Mouse (Mus musculus): ENCODE measurements around the gene Hist1h3a. TPM values are rescaled to one million over a fixed set of nuclear protein-coding genes. Genes with fewer than 3 reads are reported as not detected.
"Not testable (repeated sequence)": the region's sequence is repeated elsewhere in the genome, so short reads cannot be mapped to it uniquely, and the experiment has no call there.

Gene Hist1h3a
- polyA plus RNA-seq, 2 experiments, result 5.8 to 36.1 TPM

DNA sequence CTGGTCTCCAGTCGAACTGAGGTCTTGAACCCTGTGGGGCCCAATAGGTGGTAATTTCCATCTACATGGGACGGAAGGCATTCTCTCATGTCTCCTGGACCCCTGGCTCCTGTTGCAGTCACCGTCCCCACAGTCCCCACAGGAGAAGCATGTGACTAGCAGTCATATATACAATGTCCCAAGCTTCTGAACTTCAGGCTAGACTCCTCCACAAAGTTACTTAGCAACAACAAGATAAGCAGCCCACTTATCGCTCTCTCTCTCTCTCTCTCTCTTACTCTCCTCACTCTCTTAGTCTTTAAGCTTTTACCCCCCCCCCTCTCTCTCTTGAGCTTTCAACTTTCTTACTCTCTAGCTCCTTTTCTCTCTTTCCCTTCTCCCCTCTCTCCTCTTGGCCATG lies 37.9 kb downstream of the Hist1h3a start:
- peak; percentile 69; the same call in 1 of the 2 replicates for ATAC-seq (ENCODE audit: insufficient read depth)
- no peak overlapping the region for H3K27ac ChIP-seq
- H3K36me3 ChIP-seq (replicated peaks; ENCODE audit: control insufficient read depth, insufficient read depth, low read depth), result no peaks in the 10 kb centered on the region
- no peak for DNase-seq (ENCODE audit: low read depth in 3 of 3, low spot score in 3 of 3)
- WGBS (ENCODE audit: insufficient replicate concordance), result 44% methylated on average over 4 of the region's 4 CpGs
- H3K4me1 ChIP-seq (replicated peaks; ENCODE audit: control insufficient read depth in 2 of 2, insufficient read depth in 2 of 2, low read length in 1 of 2), result peaks cover 15 to 29% of the 10 kb centered on the region in 2 experiments
- no peak for TF ChIP-seq CTCF (IDR thresholded peaks at IDR 0.05; ENCODE audit: low read depth)
- no peak for TF ChIP-seq EP300 (IDR thresholded peaks at IDR 0.05; ENCODE audit: low read depth)
- no peaks in the 10 kb centered on the region for H3K27me3 ChIP-seq (ENCODE audit: control insufficient read depth, insufficient read depth, low read length)
- no peak overlapping the region for H3K9ac ChIP-seq (replicated peaks)
- H3K9me3 ChIP-seq (ENCODE audit: control insufficient read depth, low read length), result no peaks in the 10 kb centered on the region
- no peak overlapping the region for H3K4me2 ChIP-seq (ENCODE audit: low read depth)
- no peak overlapping the region for H3K4me3 ChIP-seq (ENCODE audit: insufficient read depth in 1 of 2, low read depth in 2 of 2, low read length in 2 of 2)

- H3K27me3 ChIP-seq (ENCODE audit: control insufficient read depth, insufficient read depth, low read length); ATAC-seq (ENCODE audit: insufficient read depth); H3K4me3 ChIP-seq (ENCODE audit: insufficient read depth in 1 of 2, low read depth in 2 of 2, low read length in 2 of 2); H3K4me2 ChIP-seq (ENCODE audit: low read depth); H3K27ac ChIP-seq; H3K9me3 ChIP-seq (ENCODE audit: control insufficient read depth, low read length); H3K4me1 ChIP-seq (replicated peaks; ENCODE audit: control insufficient read depth in 2 of 2, insufficient read depth in 2 of 2, low read length in 1 of 2); DNase-seq (ENCODE audit: low read depth in 3 of 3, low spot score in 3 of 3); H3K36me3 ChIP-seq (replicated peaks; ENCODE audit: control insufficient read depth, insufficient read depth, low read depth); H3K9ac ChIP-seq (replicated peaks): not testable (repeated sequence)
- WGBS (ENCODE audit: insufficient replicate concordance), result 14% methylated on average over 2 of the region's 2 CpGs
Measured at GRCm38 (mm10) chr13:23717593-23718245, 44.5 kb downstream of the Hist1h3a start.

- TF ChIP-seq EP300 (IDR thresholded peaks at IDR 0.05; ENCODE audit: low read depth) (no peak), CTCF (IDR thresholded peaks at IDR 0.05; ENCODE audit: low read depth) (no peak)
- H3K9me3 ChIP-seq (ENCODE audit: control insufficient read depth, low read length), result no peaks in the 10 kb centered on the region
- no peak overlapping the region for H3K4me3 ChIP-seq (ENCODE audit: insufficient read depth in 1 of 2, low read depth in 2 of 2, low read length in 2 of 2)
- no peak overlapping the region for H3K4me2 ChIP-seq (ENCODE audit: low read depth)
- H3K36me3 ChIP-seq (replicated peaks; ENCODE audit: control insufficient read depth, insufficient read depth, low read depth), result no peaks in the 10 kb centered on the region
- H3K27me3 ChIP-seq (ENCODE audit: control insufficient read depth, insufficient read depth, low read length), result no peaks in the 10 kb centered on the region; the same call in 1 of the 2 replicates
- ATAC-seq (ENCODE audit: insufficient read depth) (no peak), DNase-seq (ENCODE audit: low read depth in 3 of 3, low spot score in 3 of 3) (no peak)
- H3K27ac ChIP-seq, result no peak overlapping the region
- no peak overlapping the region for H3K9ac ChIP-seq (replicated peaks)
- peaks cover 0 to 2% of the 10 kb centered on the region in 2 experiments; a peak in 2 of 4 replicates for H3K4me1 ChIP-seq (replicated peaks; ENCODE audit: control insufficient read depth in 2 of 2, insufficient read depth in 2 of 2, low read length in 1 of 2)
- 42% methylated on average over 11 of the region's 11 CpGs for WGBS (ENCODE audit: insufficient replicate concordance)
Measured at GRCm38 (mm10) chr13:23717176-23717575, 45.0 kb downstream of the Hist1h3a start.

- WGBS (ENCODE audit: insufficient replicate concordance), result 26% methylated on average over 5 of the region's 5 CpGs
- Histone ChIP-seq H3K4me3 (ENCODE audit: insufficient read depth in 1 of 2, low read depth in 2 of 2, low read length in 2 of 2) (no peak overlapping the region), H3K4me1 (replicated peaks; ENCODE audit: control insufficient read depth in 2 of 2, insufficient read depth in 2 of 2, low read length in 1 of 2) (peaks cover 0 to 2% of the 10 kb centered on the region in 2 experiments; a peak in 2 of 4 replicates), H3K4me2 (ENCODE audit: low read depth) (no peak overlapping the region), H3K9me3 (ENCODE audit: control insufficient read depth, low read length) (no peaks in the 10 kb centered on the region), H3K36me3 (replicated peaks; ENCODE audit: control insufficient read depth, insufficient read depth, low read depth) (no peaks in the 10 kb centered on the region), H3K9ac (replicated peaks) (no peak overlapping the region), H3K27ac (no peak overlapping the region), H3K27me3 (ENCODE audit: control insufficient read depth, insufficient read depth, low read length) (no peaks in the 10 kb centered on the region; the same call in 1 of the 2 replicates)
- no peak for ATAC-seq (ENCODE audit: insufficient read depth)
- no peak for DNase-seq (ENCODE audit: low read depth in 3 of 3, low spot score in 3 of 3)
- TF ChIP-seq CTCF (IDR thresholded peaks at IDR 0.05; ENCODE audit: low read depth), result no peak
- no peak for TF ChIP-seq EP300 (IDR thresholded peaks at IDR 0.05; ENCODE audit: low read depth)
Measured at GRCm38 (mm10) chr13:23716261-23717042, 45.7 kb downstream of the Hist1h3a start.

Small RNAs within 50 kb of the gene (microRNA-seq; reads per million reads assigned to microRNA genes)
- not detected for gene Gm44314
- not detected for gene Gm44484

Other genes with a start within 250 kb of the Hist1h3a start
Only the 30 nearest of the 37 such genes appear.
- gene Hist1h1d, start 209.1 kb downstream of the Hist1h3a start, polyA plus RNA-seq (2012; rRNA removed), result 0.54 and 0.70 TPM in 2 replicates
- 1.2 and 1.6 TPM in 2 replicates for gene Hist1h1d, start 209.1 kb downstream of the Hist1h3a start, polyA plus RNA-seq (2014; fragmentation: Nextera tagmentation; extraction: Ambion mirVana)
- 25.4 and 53.3 TPM in 2 replicates for gene Hist1h3e, start 200.0 kb downstream of the Hist1h3a start, polyA plus RNA-seq (2012; rRNA removed)
- 3.9 and 5.1 TPM in 2 replicates for gene Hist1h3e, start 200.0 kb downstream of the Hist1h3a start, polyA plus RNA-seq (2014; fragmentation: Nextera tagmentation; extraction: Ambion mirVana)
- 10.8 and 14.3 TPM in 2 replicates for gene Hist1h2ae, start 191.2 kb downstream of the Hist1h3a start, polyA plus RNA-seq (2012; rRNA removed)
- gene Hist1h2ae, start 191.2 kb downstream of the Hist1h3a start, polyA plus RNA-seq (2014; fragmentation: Nextera tagmentation; extraction: Ambion mirVana), result 150 and 151 TPM in 2 replicates
- 42.1 and 55.9 TPM in 2 replicates for gene Hist1h2bg, start 191.0 kb downstream of the Hist1h3a start, polyA plus RNA-seq (2012; rRNA removed)
- gene Hist1h2bg, start 191.0 kb downstream of the Hist1h3a start, polyA plus RNA-seq (2014; fragmentation: Nextera tagmentation; extraction: Ambion mirVana), result 6.9 and 10.2 TPM in 2 replicates
- gene Hist1h2bf, start 188.2 kb downstream of the Hist1h3a start, polyA plus RNA-seq (2012; rRNA removed), result 15.9 and 35.2 TPM in 2 replicates
- 3.4 and 4.4 TPM in 2 replicates for gene Hist1h2bf, start 188.2 kb downstream of the Hist1h3a start, polyA plus RNA-seq (2014; fragmentation: Nextera tagmentation; extraction: Ambion mirVana)
- gene Hist1h2ad, start 188.0 kb downstream of the Hist1h3a start, polyA plus RNA-seq (2012; rRNA removed), result 10.4 and 25.5 TPM in 2 replicates
- gene Hist1h2ad, start 188.0 kb downstream of the Hist1h3a start, polyA plus RNA-seq (2014; fragmentation: Nextera tagmentation; extraction: Ambion mirVana), result 4.7 and 5.1 TPM in 2 replicates
- gene Hist1h3d, start 186.6 kb downstream of the Hist1h3a start, polyA plus RNA-seq (2012; rRNA removed), result 20.4 and 27.3 TPM in 2 replicates
- gene Hist1h3d, start 186.6 kb downstream of the Hist1h3a start, polyA plus RNA-seq (2014; fragmentation: Nextera tagmentation; extraction: Ambion mirVana), result 7.1 and 7.2 TPM in 2 replicates
- gene Hist1h4d, start 180.8 kb downstream of the Hist1h3a start, polyA plus RNA-seq (2012; rRNA removed), result 8.6 and 12.8 TPM in 2 replicates
- 152 and 155 TPM in 2 replicates for gene Hist1h4d, start 180.8 kb downstream of the Hist1h3a start, polyA plus RNA-seq (2014; fragmentation: Nextera tagmentation; extraction: Ambion mirVana)
- 2.8 and 3.3 TPM in 2 replicates for gene Hist1h2be, start 141.3 kb downstream of the Hist1h3a start, polyA plus RNA-seq (2012; rRNA removed)
- 0.95 and 1.3 TPM in 2 replicates for gene Hist1h2be, start 141.3 kb downstream of the Hist1h3a start, polyA plus RNA-seq (2014; fragmentation: Nextera tagmentation; extraction: Ambion mirVana)
- gene Hist1h1e, start 139.8 kb downstream of the Hist1h3a start, polyA plus RNA-seq (2012; rRNA removed), result 6.3 and 8.0 TPM in 2 replicates
- gene Hist1h1e, start 139.8 kb downstream of the Hist1h3a start, polyA plus RNA-seq (2014; fragmentation: Nextera tagmentation; extraction: Ambion mirVana), result 23.1 and 24.4 TPM in 2 replicates
- 1.5 and 1.8 TPM in 2 replicates for gene Hist1h2ac, start 78.4 kb downstream of the Hist1h3a start, polyA plus RNA-seq (2012; rRNA removed)
- 1.1 and 1.3 TPM in 2 replicates for gene Hist1h2ac, start 78.4 kb downstream of the Hist1h3a start, polyA plus RNA-seq (2014; fragmentation: Nextera tagmentation; extraction: Ambion mirVana)
- 67.1 and 79.7 TPM in 2 replicates for gene Hist1h2bc, start 78.2 kb downstream of the Hist1h3a start, polyA plus RNA-seq (2012; rRNA removed)
- 104 and 106 TPM in 2 replicates for gene Hist1h2bc, start 78.2 kb downstream of the Hist1h3a start, polyA plus RNA-seq (2014; fragmentation: Nextera tagmentation; extraction: Ambion mirVana)
- 0.13 TPM in 1 of 2 replicates, not detected in the other for gene Hist1h1t, start 66.6 kb downstream of the Hist1h3a start, polyA plus RNA-seq (2012; rRNA removed)
- gene Hist1h1t, start 66.6 kb downstream of the Hist1h3a start, polyA plus RNA-seq (2014; fragmentation: Nextera tagmentation; extraction: Ambion mirVana), result not detected in 2 replicates
- 3.5 and 6.2 TPM in 2 replicates for gene Hist1h4c, start 63.9 kb downstream of the Hist1h3a start, polyA plus RNA-seq (2012; rRNA removed)
- gene Hist1h4c, start 63.9 kb downstream of the Hist1h3a start, polyA plus RNA-seq (2014; fragmentation: Nextera tagmentation; extraction: Ambion mirVana), result 8.5 and 10.1 TPM in 2 replicates
- gene Hfe, start 51.5 kb downstream of the Hist1h3a start, polyA plus RNA-seq (2012; rRNA removed), result 2.8 and 3.4 TPM in 2 replicates
- gene Hfe, start 51.5 kb downstream of the Hist1h3a start, polyA plus RNA-seq (2014; fragmentation: Nextera tagmentation; extraction: Ambion mirVana), result 10.8 and 12.2 TPM in 2 replicates
- 37.4 and 46.8 TPM in 2 replicates for gene Hist1h1c, start 23.6 kb downstream of the Hist1h3a start, polyA plus RNA-seq (2012; rRNA removed)
- gene Hist1h1c, start 23.6 kb downstream of the Hist1h3a start, polyA plus RNA-seq (2014; fragmentation: Nextera tagmentation; extraction: Ambion mirVana), result 72.5 and 86.6 TPM in 2 replicates
- gene Hist1h3c, start 16.8 kb downstream of the Hist1h3a start, polyA plus RNA-seq (2012; rRNA removed), result 48.5 and 88.2 TPM in 2 replicates
- gene Hist1h3c, start 16.8 kb downstream of the Hist1h3a start, polyA plus RNA-seq (2014; fragmentation: Nextera tagmentation; extraction: Ambion mirVana), result 3.6 and 5.7 TPM in 2 replicates
- 20.0 and 34.0 TPM in 2 replicates for gene Hist1h2bb, start 15.7 kb downstream of the Hist1h3a start, polyA plus RNA-seq (2012; rRNA removed)
- gene Hist1h2bb, start 15.7 kb downstream of the Hist1h3a start, polyA plus RNA-seq (2014; fragmentation: Nextera tagmentation; extraction: Ambion mirVana), result 2.6 and 3.5 TPM in 2 replicates
- 45.2 and 45.3 TPM in 2 replicates for gene Hist1h2ab, start 11.3 kb downstream of the Hist1h3a start, polyA plus RNA-seq (2012; rRNA removed)
- gene Hist1h2ab, start 11.3 kb downstream of the Hist1h3a start, polyA plus RNA-seq (2014; fragmentation: Nextera tagmentation; extraction: Ambion mirVana), result 70.4 and 74.8 TPM in 2 replicates
- 40.0 and 45.7 TPM in 2 replicates for gene Hist1h3b, start 10.1 kb downstream of the Hist1h3a start, polyA plus RNA-seq (2012; rRNA removed)
- gene Hist1h3b, start 10.1 kb downstream of the Hist1h3a start, polyA plus RNA-seq (2014; fragmentation: Nextera tagmentation; extraction: Ambion mirVana), result 8.9 and 11.4 TPM in 2 replicates
- 9.2 and 21.6 TPM in 2 replicates for gene Hist1h4b, start 5.4 kb downstream of the Hist1h3a start, polyA plus RNA-seq (2012; rRNA removed)
- gene Hist1h4b, start 5.4 kb downstream of the Hist1h3a start, polyA plus RNA-seq (2014; fragmentation: Nextera tagmentation; extraction: Ambion mirVana), result 4.5 and 5.1 TPM in 2 replicates
- gene Hist1h4a, start 1.2 kb downstream of the Hist1h3a start, polyA plus RNA-seq (2012; rRNA removed), result 4.3 and 11.8 TPM in 2 replicates
- gene Hist1h4a, start 1.2 kb downstream of the Hist1h3a start, polyA plus RNA-seq (2014; fragmentation: Nextera tagmentation; extraction: Ambion mirVana), result 0.57 and 0.78 TPM in 2 replicates
- 7.6 and 11.9 TPM in 2 replicates for gene Hist1h1a, start 1.3 kb upstream of the Hist1h3a start, polyA plus RNA-seq (2012; rRNA removed)
- 6.3 and 7.4 TPM in 2 replicates for gene Hist1h1a, start 1.3 kb upstream of the Hist1h3a start, polyA plus RNA-seq (2014; fragmentation: Nextera tagmentation; extraction: Ambion mirVana)
- gene Trim38, start 7.5 kb upstream of the Hist1h3a start, polyA plus RNA-seq (2012; rRNA removed), result 0.06 TPM in 1 of 2 replicates, not detected in the other
- not detected in 2 replicates for gene Trim38, start 7.5 kb upstream of the Hist1h3a start, polyA plus RNA-seq (2014; fragmentation: Nextera tagmentation; extraction: Ambion mirVana)
- 1.00 and 1.1 TPM in 2 replicates for gene Slc17a2, start 44.6 kb upstream of the Hist1h3a start, polyA plus RNA-seq (2012; rRNA removed)
- gene Slc17a2, start 44.6 kb upstream of the Hist1h3a start, polyA plus RNA-seq (2014; fragmentation: Nextera tagmentation; extraction: Ambion mirVana), result 0.77 and 1.3 TPM in 2 replicates
- 3.8 TPM in 2 replicates for gene Slc17a3, start 77.0 kb upstream of the Hist1h3a start, polyA plus RNA-seq (2012; rRNA removed)
- 4.7 and 6.1 TPM in 2 replicates for gene Slc17a3, start 77.0 kb upstream of the Hist1h3a start, polyA plus RNA-seq (2014; fragmentation: Nextera tagmentation; extraction: Ambion mirVana)
- gene Slc17a1, start 105.4 kb upstream of the Hist1h3a start, polyA plus RNA-seq (2012; rRNA removed), result 0.11 and 0.12 TPM in 2 replicates
- gene Slc17a1, start 105.4 kb upstream of the Hist1h3a start, polyA plus RNA-seq (2014; fragmentation: Nextera tagmentation; extraction: Ambion mirVana), result 0.08 and 0.25 TPM in 2 replicates
- 0.02 and 0.03 TPM in 2 replicates for gene Slc17a4, start 152.6 kb upstream of the Hist1h3a start, polyA plus RNA-seq (2012; rRNA removed)
- gene Slc17a4, start 152.6 kb upstream of the Hist1h3a start, polyA plus RNA-seq (2014; fragmentation: Nextera tagmentation; extraction: Ambion mirVana), result 0.04 and 0.08 TPM in 2 replicates
- not detected in 2 replicates for gene Hist1h2ba, start 171.8 kb upstream of the Hist1h3a start, polyA plus RNA-seq (2012; rRNA removed)
- gene Hist1h2ba, start 171.8 kb upstream of the Hist1h3a start, polyA plus RNA-seq (2014; fragmentation: Nextera tagmentation; extraction: Ambion mirVana), result not detected in 2 replicates
- gene Hist1h2aa, start 172.1 kb upstream of the Hist1h3a start, polyA plus RNA-seq (2012; rRNA removed), result not detected in 2 replicates
- not detected in 2 replicates for gene Hist1h2aa, start 172.1 kb upstream of the Hist1h3a start, polyA plus RNA-seq (2014; fragmentation: Nextera tagmentation; extraction: Ambion mirVana)